Mouse (Mus musculus): ENCODE measurements around the gene Bcl9l.

Bcl9l gene

DNA sequence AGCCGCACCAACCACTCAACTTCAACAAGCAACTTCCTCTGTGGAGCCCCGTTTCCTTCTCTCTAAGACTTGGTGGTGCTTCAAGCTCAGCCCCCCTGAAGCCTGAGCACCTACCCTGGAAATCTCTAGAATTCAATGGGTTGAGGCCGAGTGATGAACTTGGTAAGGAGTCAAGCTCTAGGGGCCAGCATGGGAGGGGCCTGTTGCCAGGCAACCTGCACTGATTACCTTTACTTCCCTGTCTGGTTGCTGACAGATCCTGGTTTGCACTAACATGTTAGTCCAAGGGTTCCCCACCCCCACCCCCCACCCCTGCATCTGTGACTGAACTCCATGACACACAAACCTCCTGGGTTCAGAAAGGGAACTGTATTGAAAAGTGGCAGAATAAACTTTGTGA lies 62.4 kb downstream of the Bcl9l start:
- no peak for ATAC-seq (ENCODE audit: low TSS enrichment)

DNA sequence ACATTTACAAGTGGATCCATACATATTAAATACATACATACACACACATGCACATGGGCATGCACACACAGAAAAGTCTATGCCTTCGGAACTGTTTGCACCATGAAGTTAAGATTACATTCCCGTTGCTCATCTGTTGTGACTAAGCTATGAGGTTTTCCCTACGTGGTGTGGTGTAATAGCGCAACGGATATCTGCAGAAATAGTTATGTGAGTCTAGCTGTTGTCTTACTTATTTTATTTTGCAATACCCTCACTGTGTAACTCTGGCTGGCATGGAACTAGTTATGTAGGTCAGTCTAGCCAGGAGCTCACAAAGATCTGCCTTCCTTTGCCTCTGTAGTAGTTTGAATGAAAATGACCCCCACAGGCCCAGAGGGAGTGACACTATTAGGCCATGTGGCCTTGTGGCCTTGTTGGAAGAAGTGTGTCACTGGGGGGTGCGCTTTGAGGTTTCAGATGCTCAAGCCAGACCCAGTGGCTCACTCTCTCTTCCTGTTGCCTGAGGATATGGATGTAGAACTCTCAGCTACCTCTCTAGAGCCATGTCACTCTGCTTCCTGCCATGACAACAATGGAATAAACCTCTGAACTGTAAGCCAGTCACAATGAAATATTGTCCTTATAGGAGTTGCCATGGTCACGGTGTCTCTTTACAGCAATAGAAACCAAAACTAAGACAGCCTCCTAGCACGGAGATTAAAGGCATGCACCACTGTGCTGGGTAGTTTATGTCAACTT lies 66.0 kb downstream of the Bcl9l start:
- ATAC-seq (ENCODE audit: low TSS enrichment): no peak

DNA sequence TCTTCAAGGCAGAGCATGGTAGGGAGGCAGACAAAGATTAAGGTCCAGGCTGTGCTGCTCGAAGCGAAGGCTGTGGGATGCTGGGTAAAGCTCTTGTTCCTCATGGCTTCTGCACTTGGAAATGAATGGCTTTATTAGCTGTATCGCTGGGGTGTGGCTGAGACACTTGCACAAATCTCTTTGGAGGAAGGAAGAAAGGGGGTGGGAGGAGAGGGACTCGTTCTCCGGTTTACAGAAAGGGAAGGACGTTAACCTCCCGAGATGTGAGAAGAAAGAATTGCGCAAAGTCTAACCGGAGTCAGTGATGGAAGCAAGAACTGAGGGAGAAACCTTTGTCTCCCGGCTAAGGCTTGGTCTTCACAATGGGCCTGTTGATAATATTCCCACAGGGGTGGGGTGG lies 68.5 kb downstream of the Bcl9l start:
- no peak for ATAC-seq (ENCODE audit: low TSS enrichment)

DNA sequence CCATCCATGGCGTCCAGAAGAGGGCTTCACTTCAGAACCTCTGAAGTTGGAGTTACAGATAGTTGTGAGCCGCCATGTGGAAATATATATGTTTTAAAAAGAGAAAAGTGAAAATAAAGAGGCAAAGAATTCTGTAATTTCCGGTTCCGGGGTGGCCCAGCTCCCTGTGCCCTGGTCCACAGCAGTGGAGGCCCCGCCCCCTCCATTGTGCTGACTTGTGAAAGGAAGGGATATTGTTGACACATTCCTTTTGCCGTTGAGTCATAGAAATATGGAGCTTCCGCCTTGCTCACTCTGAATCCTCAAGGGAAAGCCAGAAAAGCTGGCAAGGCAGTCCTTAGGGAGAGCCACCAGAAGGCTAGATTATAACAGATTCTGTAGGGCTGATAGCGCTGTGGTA lies 69.5 kb downstream of the Bcl9l start:
- ATAC-seq (ENCODE audit: low TSS enrichment): no peak
